Mouse (Mus musculus): ENCODE measurements around the gene Golga3. TPM values are rescaled to one million over a fixed set of nuclear protein-coding genes. Genes with fewer than 3 reads are reported as not detected.

The Golga3 gene
- total RNA-seq (2017), result 19.9 and 21.5 TPM in 2 replicates

GRCm38 (mm10) chr5:110176362-110177020 lies at the start of gene Golga3:
Golga3 (plus strand) TSS chr5:110176701.
- peak; percentile 92 for ATAC-seq (replicated peaks in 1 of 2; ENCODE audit: insufficient read depth in 1 of 2, low FRiP score in 2 of 2, low TSS enrichment in 1 of 2, low read depth in 1 of 2, poor library complexity in 2 of 2, severe bottlenecking in 2 of 2)

- peak; percentile 98 to 99 for ATAC-seq (replicated peaks in 1 of 2; ENCODE audit: insufficient read depth in 1 of 2, low FRiP score in 2 of 2, low TSS enrichment in 1 of 2, low read depth in 1 of 2, poor library complexity in 2 of 2, severe bottlenecking in 2 of 2)
Observed at GRCm38 (mm10) chr5:110135293-110136086, 41.0 kb upstream of the Golga3 start, which contains the start of gene Chfr. Chfr (plus strand) TSS chr5:110135842.

GRCm38 (mm10) chr5:110136087-110136464 lies 40.4 kb upstream of the Golga3 start:
- no peak; a peak in 1 of 4 replicates for ATAC-seq (replicated peaks in 1 of 2; ENCODE audit: insufficient read depth in 1 of 2, low FRiP score in 2 of 2, low TSS enrichment in 1 of 2, low read depth in 1 of 2, poor library complexity in 2 of 2, severe bottlenecking in 2 of 2)

GRCm38 (mm10) chr5:110137816-110138215 lies 38.7 kb upstream of the Golga3 start:
- ATAC-seq (replicated peaks in 1 of 2; ENCODE audit: insufficient read depth in 1 of 2, low FRiP score in 2 of 2, low TSS enrichment in 1 of 2, low read depth in 1 of 2, poor library complexity in 2 of 2, severe bottlenecking in 2 of 2), result no peak

- no peak for ATAC-seq (replicated peaks in 1 of 2; ENCODE audit: insufficient read depth in 1 of 2, low FRiP score in 2 of 2, low TSS enrichment in 1 of 2, low read depth in 1 of 2, poor library complexity in 2 of 2, severe bottlenecking in 2 of 2)
Observed at GRCm38 (mm10) chr5:110139325-110139724, 37.2 kb upstream of the Golga3 start.

GRCm38 (mm10) chr5:110140424-110140823 lies 36.1 kb upstream of the Golga3 start:
- ATAC-seq (replicated peaks in 1 of 2; ENCODE audit: insufficient read depth in 1 of 2, low FRiP score in 2 of 2, low TSS enrichment in 1 of 2, low read depth in 1 of 2, poor library complexity in 2 of 2, severe bottlenecking in 2 of 2), result no peak

- no peak for ATAC-seq (replicated peaks in 1 of 2; ENCODE audit: insufficient read depth in 1 of 2, low FRiP score in 2 of 2, low TSS enrichment in 1 of 2, low read depth in 1 of 2, poor library complexity in 2 of 2, severe bottlenecking in 2 of 2)
Observed at GRCm38 (mm10) chr5:110142309-110142708, 34.2 kb upstream of the Golga3 start.

GRCm38 (mm10) chr5:110143007-110143406 lies 33.5 kb upstream of the Golga3 start:
- peak in 1 of 2 experiments; percentile 68; a peak in 2 of 4 replicates for ATAC-seq (replicated peaks in 1 of 2; ENCODE audit: insufficient read depth in 1 of 2, low FRiP score in 2 of 2, low TSS enrichment in 1 of 2, low read depth in 1 of 2, poor library complexity in 2 of 2, severe bottlenecking in 2 of 2)

- ATAC-seq (replicated peaks in 1 of 2; ENCODE audit: insufficient read depth in 1 of 2, low FRiP score in 2 of 2, low TSS enrichment in 1 of 2, low read depth in 1 of 2, poor library complexity in 2 of 2, severe bottlenecking in 2 of 2), result no peak
Observed at GRCm38 (mm10) chr5:110169374-110169773, 7.1 kb upstream of the Golga3 start.

- ATAC-seq (replicated peaks in 1 of 2; ENCODE audit: insufficient read depth in 1 of 2, low FRiP score in 2 of 2, low TSS enrichment in 1 of 2, low read depth in 1 of 2, poor library complexity in 2 of 2, severe bottlenecking in 2 of 2), result peak; percentile 3 to 19; a peak in 3 of 4 replicates
Observed at GRCm38 (mm10) chr5:110177021-110177420, 520 bp downstream of the Golga3 start.

GRCm38 (mm10) chr5:110178628-110179027 lies 2.1 kb downstream of the Golga3 start:
- no peak for ATAC-seq (replicated peaks in 1 of 2; ENCODE audit: insufficient read depth in 1 of 2, low FRiP score in 2 of 2, low TSS enrichment in 1 of 2, low read depth in 1 of 2, poor library complexity in 2 of 2, severe bottlenecking in 2 of 2)

- ATAC-seq (replicated peaks in 1 of 2; ENCODE audit: insufficient read depth in 1 of 2, low FRiP score in 2 of 2, low TSS enrichment in 1 of 2, low read depth in 1 of 2, poor library complexity in 2 of 2, severe bottlenecking in 2 of 2), result no peak
Observed at GRCm38 (mm10) chr5:110181716-110182115, 5.2 kb downstream of the Golga3 start.

- ATAC-seq (replicated peaks in 1 of 2; ENCODE audit: insufficient read depth in 1 of 2, low FRiP score in 2 of 2, low TSS enrichment in 1 of 2, low read depth in 1 of 2, poor library complexity in 2 of 2, severe bottlenecking in 2 of 2), result no peak
Observed at GRCm38 (mm10) chr5:110203164-110203895, 26.8 kb downstream of the Golga3 start.

GRCm38 (mm10) chr5:110204777-110205176 lies 28.3 kb downstream of the Golga3 start:
- 0 out of 4 replicates have a peak, but pooled peaks of 1 of the 2 experiments have one; percentile 7 for ATAC-seq (replicated peaks in 1 of 2; ENCODE audit: insufficient read depth in 1 of 2, low FRiP score in 2 of 2, low TSS enrichment in 1 of 2, low read depth in 1 of 2, poor library complexity in 2 of 2, severe bottlenecking in 2 of 2)

- peak in 1 of 2 experiments; percentile 62; a peak in 2 of 4 replicates for ATAC-seq (replicated peaks in 1 of 2; ENCODE audit: insufficient read depth in 1 of 2, low FRiP score in 2 of 2, low TSS enrichment in 1 of 2, low read depth in 1 of 2, poor library complexity in 2 of 2, severe bottlenecking in 2 of 2)
Observed at GRCm38 (mm10) chr5:110211312-110211711, 34.8 kb downstream of the Golga3 start.

- no peak for ATAC-seq (replicated peaks in 1 of 2; ENCODE audit: insufficient read depth in 1 of 2, low FRiP score in 2 of 2, low TSS enrichment in 1 of 2, low read depth in 1 of 2, poor library complexity in 2 of 2, severe bottlenecking in 2 of 2)
Observed at GRCm38 (mm10) chr5:110216780-110217179, 40.3 kb downstream of the Golga3 start.

- no peak for ATAC-seq (replicated peaks in 1 of 2; ENCODE audit: insufficient read depth in 1 of 2, low FRiP score in 2 of 2, low TSS enrichment in 1 of 2, low read depth in 1 of 2, poor library complexity in 2 of 2, severe bottlenecking in 2 of 2)
Observed at GRCm38 (mm10) chr5:110220331-110220730, 43.8 kb downstream of the Golga3 start.

GRCm38 (mm10) chr5:110222757-110223156 lies 46.3 kb downstream of the Golga3 start:
- ATAC-seq (replicated peaks in 1 of 2; ENCODE audit: insufficient read depth in 1 of 2, low FRiP score in 2 of 2, low TSS enrichment in 1 of 2, low read depth in 1 of 2, poor library complexity in 2 of 2, severe bottlenecking in 2 of 2), result no peak

Data from hematopoietic stem cell, adult 5-6 weeks (primary cell).